Mouse (Mus musculus) right cerebral cortex, postnatal 25 days (tissue): ENCODE results near the gene Slc35e3.

ENCODE experiments used
- DNase-seq: peaks from one replicate; pipeline ENCODE4 v3.0.0; 2022

Gene Slc35e3

GRCm38 (mm10) chr10:117776281-117777102, 30.3 kb upstream of the Slc35e3 start:
- no peak for DNase-seq

GRCm38 (mm10) chr10:117775401-117776144, 29.4 kb upstream of the Slc35e3 start:
- DNase-seq: no peak

DNA sequence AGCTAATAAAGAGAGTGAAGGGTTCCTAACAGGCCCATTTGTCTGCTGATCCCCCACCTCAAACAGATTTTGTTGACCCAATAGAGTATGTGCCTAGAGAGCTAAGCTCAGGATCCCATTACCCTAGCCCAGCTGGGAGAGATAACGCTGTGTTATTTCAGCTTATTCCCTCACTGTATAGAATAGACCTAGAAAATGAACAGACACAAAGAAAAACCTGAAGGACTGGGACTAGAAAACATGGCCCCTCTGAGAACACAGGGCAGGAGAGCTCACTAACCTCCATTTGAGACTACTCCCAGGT, 28.6 kb upstream of the Slc35e3 start:
- DNase-seq: no peak

DNA sequence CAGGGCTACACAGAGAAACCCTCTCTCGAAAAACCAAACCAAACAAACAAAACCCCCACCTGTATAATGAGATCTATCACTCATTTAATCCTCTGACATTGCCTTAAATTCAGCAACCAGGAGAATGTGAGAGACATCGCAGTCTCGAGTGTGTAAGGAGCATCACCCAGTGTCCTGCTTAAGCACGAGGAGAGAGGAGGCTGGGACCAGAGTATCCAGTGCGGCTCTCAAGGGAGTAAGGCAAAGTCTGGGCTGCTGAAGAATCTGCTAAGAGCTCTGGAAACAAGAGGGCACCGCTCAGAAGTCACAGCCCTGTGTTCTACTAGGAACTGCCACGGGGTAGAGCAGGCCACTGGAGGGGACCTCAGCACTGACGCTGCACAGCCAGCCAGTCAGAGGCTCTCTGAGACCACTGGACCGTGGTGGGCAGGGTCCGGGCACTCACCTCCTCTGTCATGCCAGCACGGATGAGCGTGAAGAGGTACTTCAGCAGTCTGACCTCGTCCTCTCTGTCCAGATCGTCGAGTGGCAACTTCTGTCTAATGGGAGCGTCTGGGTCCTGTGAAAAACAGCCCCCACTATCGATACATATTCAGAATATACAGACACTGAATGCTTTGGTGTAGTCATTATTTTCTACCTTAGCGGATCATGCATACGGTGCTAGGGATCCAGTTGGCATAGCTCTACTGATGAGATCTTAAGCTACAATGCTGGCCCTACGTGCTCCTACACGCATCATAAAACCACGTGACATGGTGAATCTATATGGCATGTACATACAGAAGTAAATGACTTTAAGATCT, 28.0 kb upstream of the Slc35e3 start:
- DNase-seq: no peak

DNA sequence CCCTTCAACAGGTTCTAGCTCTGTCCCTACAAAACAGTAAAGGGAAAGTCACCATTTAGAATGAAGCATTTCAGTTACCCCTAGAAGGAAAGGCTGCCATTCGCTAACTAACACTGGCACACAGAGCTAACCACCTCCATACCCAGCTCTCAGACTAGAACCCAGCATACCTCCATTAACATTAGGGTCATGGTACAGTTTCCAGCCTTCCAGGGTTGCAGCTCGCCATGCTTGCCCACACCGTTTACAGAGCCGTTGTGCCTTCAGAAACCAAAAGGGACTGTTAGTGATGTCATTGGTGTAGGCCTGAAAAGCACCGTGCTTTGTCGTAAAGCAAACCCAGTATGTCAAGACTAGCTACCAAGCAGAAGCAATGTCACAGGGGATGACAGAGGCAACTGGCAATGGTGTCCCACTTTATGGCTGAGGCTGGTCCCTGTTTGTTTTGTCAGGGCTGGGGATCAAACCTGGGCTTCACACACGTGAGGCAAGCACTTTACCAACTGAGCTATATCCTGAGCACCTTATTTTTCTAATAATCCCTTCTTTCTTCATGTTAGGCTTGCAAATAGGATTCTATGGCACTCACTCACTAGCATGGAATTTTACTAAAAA, 27.0 kb upstream of the Slc35e3 start:
- no peak for DNase-seq

DNA sequence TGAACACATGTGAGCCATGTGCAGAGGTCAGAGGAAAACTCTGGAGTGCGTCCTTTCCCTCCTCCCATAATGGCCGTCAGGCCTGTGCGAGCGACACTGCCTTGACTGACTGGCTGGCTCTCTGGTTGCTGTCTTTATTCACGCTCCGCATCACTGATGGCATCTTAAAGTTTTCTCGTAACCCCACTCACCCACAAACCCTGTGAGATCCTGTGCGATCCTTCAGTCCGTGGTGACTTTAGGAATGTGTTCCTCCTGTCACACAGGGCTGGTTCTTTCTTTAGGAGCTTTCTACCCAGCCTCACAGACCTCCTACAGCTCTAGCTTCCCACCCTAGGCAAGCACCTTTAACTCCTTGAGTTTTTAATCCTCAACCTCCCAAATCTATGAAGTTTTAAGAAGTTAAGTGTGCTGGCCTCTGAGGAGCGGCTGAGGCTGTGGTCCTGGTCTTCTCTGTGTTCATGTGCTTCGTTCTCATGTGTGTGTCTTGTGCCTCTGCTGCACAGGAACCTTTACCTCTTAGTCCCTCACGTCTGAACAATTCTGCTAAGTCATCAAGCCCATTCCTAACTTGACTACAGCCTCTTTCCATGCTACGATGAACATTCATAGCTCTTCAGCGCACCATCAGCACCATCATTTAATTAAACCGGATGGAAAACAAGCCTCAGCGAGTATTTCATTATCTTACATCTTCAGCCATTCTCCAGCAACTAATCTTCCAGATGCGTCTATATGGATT, 26.4 kb upstream of the Slc35e3 start:
- DNase-seq: no peak

DNA sequence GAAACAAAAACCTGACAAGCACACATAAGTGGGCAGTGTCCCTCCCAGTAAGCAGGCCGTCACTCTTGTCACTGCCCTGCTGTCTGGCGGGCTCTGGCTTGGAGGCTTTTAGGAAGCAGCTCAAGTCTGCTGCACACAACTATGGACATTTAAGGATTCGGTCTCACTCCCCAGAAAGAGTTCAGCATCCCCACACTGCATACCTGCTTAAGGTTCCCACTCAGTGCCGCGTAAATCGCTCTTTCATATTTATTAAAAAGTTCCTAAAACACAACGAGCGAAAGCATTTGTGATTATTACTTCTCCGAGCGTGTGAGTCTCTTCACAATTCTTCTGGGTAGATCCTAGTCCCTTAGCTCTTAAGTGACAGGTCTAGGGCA, 25.0 kb upstream of the Slc35e3 start:
- DNase-seq: no peak

DNA sequence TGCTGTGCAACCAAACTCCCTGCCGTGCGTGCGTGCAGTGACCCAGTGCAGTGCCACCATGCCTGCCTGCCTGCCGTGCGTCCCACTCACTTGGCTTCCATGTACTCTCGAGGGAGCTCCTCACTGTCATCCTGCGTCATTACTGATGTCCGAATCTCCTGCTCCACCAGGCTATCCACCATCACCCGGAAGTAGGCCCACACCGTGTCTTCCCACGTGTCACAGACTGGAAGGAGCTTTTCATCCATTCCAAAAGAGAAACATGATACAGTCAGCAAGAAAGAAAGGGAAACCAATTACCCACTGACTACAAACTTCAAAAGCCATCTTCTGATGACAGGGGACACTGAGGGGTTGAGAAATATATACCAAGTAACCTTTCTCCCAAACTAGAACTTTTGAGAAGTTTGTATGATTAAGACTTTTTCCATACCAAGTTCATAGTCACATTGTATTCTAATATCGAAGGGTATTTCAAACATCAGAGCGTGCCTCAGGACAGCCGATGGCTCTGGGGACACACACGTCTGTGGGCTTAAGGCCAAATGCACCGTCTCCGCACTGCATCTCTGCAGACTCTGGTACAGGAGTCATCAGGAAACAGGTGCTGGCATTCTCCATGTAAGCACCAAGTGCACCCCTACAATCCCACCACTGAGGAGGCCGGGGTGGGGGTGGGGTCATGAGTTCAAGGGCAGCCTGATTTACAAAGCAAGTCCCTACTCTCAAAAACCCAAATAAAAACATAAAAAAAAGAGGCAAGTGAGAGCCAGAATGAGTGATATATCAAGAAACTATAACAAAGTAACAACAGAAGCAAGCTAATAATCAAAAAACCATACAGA, 24.3 kb upstream of the Slc35e3 start:
- no peak for DNase-seq

DNA sequence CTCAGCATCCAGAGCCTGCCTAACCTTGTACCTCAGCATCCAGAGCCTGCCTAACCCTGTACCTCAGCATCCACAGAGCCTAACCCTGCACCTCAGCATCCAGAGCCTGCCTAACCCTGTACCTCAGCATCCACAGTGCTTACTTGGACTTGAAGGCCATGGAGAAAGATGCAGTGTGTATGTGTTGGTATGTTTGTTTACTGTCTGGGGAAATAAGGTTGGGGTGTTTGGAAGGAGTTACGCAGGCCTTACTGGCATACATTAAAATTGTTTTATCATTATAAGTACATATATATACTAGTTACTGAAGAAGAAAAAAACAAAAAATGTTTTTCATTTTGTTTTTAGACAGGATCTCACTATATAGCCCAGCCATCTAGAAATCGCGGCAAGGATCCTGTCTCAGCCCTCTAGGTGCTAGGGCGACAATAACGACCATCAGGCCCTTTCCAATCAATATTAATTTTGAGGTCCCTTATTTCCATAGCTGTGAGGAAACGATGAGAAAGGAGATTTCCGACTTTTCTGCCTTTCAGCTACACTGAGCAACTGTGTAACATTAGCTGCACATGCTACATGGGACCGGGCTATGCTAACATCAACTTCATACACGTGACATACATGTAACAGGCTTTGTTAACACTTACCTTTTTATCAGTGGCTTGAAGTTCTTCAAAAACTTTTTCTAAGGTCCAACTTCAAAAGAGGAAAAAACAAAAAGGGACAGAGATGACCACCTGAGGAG, 23.5 kb upstream of the Slc35e3 start:
- DNase-seq: no peak

- no peak for DNase-seq
Observed at GRCm38 (mm10) chr10:117768141-117768440, 21.9 kb upstream of the Slc35e3 start.

GRCm38 (mm10) chr10:117767286-117768140, 21.3 kb upstream of the Slc35e3 start:
- DNase-seq: no peak

DNA sequence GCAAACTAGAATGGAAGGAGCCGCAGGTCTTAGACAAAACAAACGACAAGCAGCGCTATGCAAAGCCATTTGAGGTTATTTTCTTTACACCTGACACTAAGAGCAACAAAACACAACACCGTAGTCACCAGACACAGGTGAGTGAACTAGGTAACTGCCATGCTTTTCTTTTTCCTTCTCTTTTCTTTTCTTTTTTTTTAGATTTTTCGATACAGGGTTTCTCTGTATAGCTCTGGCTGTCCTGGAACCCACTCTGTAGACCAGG, 20.7 kb upstream of the Slc35e3 start:
- no peak for DNase-seq

GRCm38 (mm10) chr10:117766111-117766895, 20.1 kb upstream of the Slc35e3 start:
- DNase-seq: no peak

DNA sequence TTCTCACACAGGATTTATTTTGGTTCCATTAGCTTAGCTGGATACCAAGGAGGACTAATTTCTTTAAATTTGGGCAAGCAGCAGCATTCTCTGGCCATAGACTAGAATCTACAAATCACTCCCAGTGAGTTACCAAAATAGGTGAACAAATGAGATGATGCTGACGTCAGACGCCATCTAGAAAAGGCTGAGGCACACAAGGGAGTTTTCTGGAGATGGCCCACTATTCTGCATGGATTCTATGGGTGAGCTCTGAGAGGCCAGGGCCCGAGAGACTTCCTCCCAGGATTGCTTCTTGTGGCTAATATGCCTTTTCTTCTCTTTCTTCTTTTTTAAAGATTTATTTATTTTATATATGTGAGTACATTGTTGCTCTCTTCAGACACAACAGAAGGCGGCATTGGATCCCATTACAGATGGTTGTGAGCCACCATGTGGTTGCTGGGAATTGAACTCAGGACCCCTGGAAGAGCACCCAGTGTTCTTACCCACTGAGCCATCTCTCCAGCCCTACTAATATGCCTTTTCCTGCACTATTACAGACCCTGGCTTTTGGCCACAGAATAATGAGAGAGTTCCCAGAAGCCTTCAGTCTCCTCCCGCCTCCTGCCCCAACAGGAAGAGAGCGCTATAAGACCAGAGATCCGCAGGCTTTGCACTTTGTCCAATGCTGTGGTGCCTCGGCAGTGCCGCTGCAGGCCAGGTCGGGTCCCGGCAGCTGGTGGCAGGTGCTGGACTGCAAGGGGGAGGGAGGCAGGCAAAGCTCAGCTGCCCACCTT, 19.1 kb upstream of the Slc35e3 start:
- no peak for DNase-seq

DNA sequence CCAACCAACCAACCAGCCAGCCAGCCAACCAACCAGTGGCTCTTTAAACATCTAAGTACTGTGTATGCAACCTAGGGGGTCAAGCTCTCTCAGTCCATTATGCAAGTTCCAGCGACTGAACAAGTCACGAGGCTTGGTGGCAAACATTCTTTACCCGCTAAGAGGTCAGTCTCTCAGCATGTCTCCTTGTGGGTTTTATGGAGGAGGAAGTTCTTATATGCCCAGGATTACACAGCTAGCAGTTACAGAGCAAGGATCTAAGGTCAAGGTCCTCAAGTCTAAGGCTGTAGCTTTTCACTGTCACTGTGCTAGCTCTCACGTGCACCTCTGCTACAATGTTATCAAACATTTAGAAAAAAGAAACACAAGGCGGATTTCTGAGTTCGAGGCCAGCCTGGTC, 18.4 kb upstream of the Slc35e3 start:
- DNase-seq: no peak

DNA sequence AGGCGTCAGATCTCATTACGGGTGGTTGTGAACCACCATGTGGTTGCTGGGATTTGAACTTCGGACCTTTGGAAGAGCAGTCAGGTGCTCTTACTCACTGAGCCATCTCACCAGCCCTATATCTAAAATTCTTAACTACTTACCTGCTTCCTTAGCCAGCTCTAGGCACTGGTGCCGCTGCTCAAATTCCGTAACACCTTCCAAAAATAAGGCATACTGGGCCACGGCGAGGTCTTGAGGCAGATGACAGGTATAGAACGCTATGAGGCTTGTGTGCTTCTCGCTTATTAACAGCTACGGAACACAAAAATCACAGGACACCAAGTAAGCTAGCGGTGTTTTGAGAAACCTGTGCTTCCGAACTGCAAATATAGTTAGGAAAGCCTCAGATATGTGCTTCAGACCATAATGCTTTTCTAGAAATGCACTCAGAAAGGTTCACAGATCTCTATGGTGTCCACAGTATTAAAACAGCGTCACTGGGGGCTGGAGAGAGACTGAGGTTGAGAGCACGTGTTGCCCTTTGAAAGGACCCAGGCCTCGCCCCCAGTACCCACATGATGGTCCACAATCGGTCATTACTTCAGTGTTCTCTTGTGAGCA, 17.5 kb upstream of the Slc35e3 start:
- no peak for DNase-seq

- DNase-seq: no peak
Observed at GRCm38 (mm10) chr10:117762966-117763365, 16.8 kb upstream of the Slc35e3 start.

DNA sequence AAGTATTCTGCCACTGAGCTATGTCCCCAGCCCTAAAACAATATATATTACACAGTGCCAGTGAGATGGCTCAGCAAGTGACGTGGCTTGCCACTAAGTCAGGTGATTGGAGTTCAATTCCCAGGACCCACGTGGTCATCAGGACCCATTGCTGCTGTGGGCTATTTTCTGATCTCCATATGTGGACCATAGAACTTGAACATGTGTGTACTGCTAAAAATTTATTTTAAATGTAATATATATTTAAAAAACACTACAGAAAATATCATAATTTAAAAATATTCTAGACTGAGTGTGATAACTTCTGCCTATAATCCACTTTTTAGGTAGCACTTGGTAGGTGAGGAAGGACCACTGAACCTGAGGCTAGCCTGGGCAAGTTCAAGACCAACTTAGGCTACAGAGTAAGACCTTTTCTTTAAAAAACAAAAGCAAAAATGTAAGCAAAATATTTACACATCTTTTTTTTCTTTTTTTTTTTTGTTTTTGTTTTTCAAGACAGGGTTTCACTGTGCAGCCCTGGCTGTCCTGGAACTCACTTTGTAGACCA, 16.2 kb upstream of the Slc35e3 start:
- DNase-seq: no peak
